Mouse (Mus musculus) skeletal muscle tissue, adult 2 months (tissue): ENCODE results near the gene C1qc.

Source experiments
- DNase-seq: peaks from one replicate; pipeline ENCODE4 v3.0.0-alpha.2; 2012; ENCODE audit warnings: low read depth, low spot score

C1qc gene

DNA sequence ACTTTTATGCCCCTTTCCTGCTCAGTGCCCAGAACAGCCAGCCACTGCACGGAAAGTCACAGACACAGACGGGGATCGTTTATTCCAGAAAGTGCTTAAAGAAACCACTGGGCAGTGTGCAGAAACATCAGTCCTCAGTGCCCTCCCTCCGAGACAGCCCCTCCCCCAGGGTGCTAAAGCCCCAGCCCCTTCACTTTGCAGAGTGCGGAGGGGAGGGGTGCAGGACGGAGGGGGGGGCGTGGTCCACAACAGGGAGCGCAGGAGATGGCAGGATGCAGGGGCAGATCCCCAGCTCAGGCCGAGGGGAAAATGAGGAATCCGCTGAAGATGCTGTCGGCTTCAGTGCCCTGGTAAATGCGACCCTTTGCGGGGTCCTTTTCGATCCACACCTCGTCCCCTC, 3.0 kb upstream of the C1qc start:
- DNase-seq = no peak

DNA sequence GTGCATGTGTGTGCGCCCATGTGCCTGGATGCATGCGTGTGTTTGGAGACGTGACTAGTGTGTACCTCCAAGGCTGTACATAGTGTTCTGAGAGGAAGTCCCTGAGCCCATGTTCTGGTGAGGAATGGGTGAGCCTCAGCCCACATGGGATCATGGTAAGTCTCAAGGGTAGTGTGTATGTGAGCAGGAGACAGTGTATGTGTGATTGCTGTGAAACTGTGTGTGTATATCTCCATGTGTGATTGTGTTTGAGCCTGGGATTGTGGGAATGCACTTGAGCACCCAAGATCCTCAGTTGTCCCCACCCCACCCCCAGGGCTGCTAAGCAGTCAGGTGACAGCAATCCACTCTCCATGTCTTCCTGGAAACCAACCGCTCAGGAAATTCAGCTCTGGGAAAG, 2.0 kb upstream of the C1qc start:
- no peak for DNase-seq

DNA sequence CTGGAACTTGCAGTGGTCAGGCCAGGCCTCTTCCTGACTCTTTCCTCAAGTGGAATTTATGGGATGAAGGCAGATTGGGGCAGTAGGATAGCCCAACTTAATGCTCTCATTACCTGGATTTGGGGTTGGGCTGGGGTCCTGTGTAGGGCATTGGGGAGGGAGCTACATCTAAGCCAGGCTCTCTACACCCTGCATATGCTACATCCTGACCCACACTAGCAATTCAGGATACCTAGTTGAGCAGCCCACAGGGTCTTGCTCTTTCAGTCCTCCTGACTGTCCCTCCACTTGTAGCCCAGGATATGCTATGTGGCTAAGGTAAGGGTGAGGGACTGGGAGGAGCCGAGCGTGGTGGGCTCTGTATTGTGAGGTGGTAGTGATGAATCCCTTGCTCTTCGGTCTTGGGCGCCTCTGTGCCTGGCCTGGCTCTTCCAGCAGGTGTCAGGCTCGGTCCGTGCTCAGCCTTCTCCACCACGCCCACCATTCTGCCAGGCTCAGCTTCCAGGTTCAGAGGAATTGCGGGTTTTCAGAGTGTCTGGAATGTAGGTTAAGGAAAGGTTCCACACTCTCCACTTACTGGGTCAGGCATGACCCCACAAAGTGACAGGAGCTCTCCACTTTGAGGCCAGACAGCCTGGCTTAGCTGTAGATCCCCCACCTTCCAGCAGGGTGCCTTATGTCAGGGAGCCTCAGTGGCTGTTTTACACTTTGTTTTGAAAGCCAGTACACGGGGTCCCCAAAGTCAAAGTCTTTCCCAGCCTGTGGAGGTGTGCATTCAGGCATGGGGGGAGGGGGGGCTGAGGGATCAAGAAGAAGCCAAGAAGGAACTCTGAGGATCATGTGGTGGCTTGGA, 1.1 kb upstream of the C1qc start:
- no peak for DNase-seq

DNA sequence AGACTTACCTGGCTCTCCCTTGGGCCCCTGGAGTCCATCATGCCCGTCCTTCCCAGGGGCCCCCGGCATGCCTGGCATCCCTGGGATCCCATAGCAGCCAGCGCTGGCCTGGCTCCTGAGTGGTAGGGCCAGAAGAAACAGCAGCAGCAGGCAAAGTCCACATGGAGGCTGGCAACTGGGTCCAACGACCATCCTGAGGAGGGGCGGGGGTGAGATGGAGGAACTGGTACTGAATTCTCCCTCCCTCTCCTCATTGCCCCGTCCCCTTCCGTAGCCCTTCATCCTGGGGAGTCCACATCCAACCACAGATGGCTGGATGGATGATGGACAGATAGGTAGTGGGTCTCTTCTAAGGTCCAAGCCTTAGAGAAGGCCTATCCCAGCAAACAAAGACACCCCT, 494 bp downstream of the C1qc start:
- no peak for DNase-seq

DNA sequence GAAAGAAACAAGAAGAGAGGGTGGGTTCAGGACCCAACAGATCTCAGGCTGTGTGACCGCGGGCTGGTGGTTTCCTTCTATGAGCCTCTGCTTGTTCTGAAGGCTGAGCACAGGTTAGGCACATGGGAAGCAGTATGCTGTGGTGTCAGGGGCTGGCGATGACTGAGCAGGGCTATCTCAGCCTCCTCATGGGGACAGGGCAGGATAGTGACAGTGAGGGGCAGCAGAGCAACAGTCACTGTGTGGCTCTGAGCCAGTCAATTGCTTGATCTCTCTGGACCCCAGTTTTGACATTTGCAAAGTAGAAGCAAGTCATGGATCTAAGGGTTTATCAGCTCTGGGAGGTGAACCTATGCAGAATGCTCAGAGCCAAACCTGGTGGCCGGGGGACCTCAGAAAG, 1.8 kb downstream of the C1qc start:
- DNase-seq = no peak

DNA sequence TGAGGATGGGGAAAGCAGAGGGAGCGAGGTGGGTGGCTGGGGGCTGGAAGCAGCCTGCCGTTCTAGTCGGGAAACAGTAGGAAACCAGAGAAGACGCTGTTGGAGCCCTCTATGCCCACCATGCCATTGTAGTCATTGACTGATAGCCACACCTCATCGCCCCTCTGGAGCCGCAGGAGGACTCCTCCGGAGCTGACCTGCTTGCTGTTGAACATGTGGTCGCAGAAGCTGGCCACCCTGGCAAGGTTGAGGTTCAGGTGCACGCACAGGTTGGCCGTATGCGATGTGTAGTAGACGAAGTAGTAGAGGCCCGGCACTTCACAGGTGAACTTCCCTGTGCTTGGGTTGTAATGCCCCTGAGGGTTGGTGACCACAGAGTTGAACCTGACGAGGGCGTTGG, 2.9 kb downstream of the C1qc start:
- no peak for DNase-seq

DNA sequence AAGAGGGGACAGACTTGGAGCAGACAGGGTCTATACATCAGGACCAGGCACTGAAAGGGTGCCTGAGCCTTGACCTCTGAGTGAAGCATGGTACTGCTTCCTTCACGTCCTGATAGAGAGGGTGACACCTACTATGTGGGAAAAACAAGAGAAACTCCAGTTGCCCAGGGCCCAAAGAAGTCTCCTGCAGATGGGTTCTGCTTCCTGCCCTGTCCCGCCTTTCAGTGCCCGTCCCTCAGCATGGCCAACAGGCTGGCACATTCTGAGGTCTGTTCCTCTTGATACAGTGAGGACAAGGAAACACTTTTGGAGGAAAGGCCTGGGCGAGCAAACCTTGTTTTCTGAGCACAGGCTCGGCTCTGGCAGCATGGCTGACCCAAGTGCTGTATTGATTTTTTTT, 5.2 kb downstream of the C1qc start:
- DNase-seq = no peak

DNA sequence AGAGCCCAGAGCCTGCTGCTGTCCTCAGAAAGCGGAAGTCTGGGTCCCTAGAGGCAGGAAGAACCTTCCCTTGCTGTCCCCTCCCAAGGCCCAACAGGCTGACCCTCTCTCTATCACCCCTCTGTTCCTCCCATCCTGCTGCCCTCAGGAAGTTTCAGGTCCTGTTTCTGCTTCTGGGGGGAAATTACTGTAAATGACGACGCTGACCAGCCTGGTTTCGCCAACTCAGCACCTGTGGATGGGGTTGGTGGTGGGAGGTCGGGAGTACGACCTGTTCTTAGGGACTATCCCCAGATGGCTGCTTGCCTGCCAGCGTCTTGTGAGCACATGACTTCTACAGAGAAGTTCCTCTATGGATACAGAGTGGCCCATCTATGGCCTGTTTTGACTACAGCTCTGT, 6.8 kb downstream of the C1qc start, which contains the start of gene C1qb:
Gene C1qb, minus strand, starts transcription at position 87 of the 400 bp plus-strand sequence.
- peak; percentile 68 for DNase-seq

DNA sequence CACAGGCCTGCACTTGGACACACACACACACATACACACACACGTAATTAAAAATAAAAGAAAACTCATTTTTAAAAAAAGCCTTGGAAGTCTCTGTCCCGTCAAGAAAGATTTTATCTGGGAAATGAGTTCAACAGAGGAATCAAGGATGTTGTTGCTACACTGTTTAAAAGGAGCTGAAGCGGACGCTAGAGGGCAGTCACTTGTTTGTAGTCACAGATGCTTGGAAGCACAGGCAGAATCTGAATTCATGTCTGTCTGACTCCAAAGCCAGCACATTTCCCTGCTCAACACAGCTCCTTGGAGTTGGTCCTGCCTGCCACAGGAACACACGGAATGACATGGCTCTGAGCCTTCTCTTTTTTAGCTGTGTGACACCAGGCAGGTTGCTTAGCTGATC, 14.3 kb downstream of the C1qc start:
- DNase-seq = no peak

DNA sequence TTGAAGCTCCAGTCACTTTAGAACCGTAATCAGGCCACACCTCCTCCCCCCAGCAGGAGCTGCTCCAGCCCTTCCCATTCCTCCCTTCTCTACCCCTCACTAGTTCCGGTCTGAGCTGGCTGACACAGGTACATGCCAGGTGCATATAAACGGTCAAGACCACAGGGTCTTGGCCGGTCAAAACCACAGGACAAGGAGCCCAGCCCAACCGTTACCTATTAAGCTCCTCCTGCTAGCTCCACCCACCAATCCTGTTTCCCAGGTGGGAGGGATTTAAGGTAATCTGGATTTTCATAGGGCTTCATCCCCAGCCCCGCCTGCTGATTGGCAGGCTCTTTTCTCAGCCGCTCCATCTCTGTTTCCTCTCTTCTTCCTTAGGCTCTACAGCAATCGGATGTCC, 14.7 kb downstream of the C1qc start:
- DNase-seq = no peak

DNA sequence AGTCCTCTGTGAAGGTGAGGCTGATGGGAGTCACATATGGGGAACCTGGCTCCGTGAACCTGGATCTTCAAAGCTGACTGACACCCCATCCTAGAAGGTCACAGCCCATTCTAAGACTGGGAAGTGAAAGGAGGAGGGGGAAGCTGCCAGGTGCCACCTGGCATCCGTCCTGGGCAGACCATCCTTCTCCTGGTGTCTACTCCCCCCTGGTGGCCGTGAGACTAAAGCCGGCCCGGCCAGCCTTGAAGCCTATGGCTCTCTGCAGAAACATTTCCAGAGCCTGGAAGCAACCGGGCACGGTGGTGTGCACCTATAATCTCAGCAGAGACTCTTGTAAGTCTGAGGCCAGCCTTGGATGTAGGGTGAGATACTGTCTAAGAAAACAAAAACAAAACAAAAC, 15.9 kb downstream of the C1qc start:
- DNase-seq = no peak

DNA sequence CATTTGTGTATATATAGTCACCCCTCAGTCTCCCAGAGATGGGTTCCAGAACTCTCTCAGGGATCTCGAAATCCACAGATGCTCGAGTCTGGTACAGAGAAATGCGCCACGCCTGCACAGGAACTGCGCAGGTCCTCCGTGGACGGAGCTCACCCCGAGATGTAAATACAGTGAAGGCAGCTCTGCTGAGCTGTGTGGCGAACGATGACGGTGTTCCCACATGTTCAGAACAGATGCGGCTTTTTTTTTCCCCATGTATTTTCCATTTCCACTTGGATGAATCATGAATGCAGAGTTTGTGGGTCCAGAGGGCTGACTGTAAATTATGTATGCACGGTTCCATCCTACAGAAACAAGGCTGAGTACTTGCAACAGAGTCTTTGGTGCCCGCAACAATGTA, 17.9 kb downstream of the C1qc start:
- DNase-seq = no peak

DNA sequence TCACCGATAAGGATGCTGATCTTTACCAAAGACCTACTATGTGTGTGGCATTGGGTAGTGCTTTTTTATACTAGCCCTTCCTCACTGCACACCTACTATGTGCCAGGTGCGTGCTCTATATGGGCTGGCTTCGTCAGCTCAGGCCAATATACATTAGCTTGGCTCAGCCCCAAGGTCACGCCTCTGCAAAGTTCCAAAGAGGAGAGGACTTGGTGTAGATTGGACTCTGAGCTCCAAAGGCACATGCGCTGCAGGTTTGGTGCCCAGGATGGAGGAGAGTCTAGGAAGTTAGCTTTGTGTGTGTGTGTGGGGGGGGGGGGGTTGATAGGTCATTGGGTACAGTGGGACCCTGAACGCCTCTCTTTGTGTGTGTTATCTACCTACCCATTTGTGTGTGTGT, 24.5 kb downstream of the C1qc start:
- no peak for DNase-seq

DNA sequence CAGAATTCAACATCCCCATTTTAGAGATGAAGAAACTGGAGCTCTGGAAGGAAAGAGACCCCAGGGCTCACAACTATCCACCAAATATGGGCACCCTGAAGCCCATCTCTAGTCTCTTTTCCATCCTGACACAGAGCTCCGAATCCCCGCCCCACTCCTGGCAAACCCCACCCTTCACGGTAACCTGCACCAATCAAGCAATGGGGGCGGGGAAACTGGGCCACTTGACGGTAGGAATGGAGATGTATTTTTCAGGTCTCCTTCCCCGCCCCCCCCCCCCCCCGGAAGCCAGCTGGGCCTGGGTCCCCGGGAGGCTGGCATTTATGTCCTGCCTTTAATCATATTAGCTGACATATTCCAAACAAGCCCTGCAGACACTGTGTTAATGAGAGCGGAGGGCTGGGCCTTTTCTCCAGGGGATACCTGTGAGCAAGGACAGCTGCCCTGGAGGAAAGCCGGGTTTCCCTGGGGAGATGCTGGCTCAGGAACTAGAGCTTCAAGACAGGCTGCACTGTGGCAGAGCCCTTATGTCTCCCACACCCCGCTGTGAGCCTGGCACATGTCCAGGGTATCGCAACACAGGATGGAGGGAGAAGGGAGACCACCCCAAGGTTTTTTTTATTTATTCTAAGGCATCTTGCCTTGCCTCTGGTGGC, 25.0 kb downstream of the C1qc start:
- no peak for DNase-seq

DNA sequence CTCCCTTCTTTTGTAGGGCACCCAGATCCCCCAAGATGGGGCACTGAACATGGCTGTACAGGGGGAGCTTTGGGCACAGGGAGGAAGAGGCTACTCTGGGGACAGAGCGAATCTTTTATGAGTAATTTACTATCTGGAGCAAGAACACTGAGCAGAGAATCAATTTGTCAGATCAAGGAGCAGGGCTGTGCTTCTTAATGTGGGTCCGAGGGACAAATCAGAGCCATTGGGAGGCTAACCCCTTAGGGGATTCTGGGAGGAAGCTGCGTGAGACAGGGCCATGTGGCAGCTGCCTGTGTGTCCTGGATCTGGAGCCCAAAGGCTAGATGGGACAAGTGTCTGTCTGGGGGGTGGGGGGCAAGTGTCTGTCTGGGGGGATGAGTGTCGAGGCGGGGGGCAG, 27.3 kb downstream of the C1qc start:
- DNase-seq = no peak

DNA sequence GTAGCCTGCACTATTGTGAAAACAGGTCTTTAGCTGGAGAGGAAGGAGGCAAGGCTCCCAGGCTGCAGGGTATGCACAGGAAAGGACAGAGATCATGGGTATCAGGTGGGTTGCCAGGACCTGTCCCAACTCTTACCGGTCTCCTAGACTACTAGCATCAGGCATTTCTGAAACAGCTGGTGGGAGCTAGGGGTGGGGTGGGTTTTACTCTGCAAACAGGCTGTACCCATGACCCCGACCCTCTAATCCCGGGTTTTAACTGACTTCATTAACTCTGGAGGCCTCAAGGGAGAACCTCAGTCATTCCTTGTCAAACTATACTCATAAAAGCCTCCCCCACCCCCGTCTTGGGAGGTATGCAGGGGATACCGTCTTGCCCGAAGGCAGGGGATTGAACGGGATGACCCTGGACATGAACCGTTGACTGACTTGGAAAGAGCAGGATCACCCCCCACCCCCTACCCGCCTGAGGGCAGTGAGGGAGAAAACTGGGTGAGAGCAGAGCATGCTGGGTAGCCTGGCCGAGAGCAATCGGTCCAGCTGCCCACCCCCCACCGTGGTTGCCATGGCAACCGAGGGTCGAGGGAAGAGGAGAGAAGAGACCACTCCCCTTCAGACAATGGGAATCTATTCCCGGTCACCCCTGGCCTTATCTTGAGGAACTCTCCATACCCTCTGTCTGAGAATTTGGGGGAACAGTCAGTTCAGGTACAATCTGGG, 28.0 kb downstream of the C1qc start:
- no peak for DNase-seq

DNA sequence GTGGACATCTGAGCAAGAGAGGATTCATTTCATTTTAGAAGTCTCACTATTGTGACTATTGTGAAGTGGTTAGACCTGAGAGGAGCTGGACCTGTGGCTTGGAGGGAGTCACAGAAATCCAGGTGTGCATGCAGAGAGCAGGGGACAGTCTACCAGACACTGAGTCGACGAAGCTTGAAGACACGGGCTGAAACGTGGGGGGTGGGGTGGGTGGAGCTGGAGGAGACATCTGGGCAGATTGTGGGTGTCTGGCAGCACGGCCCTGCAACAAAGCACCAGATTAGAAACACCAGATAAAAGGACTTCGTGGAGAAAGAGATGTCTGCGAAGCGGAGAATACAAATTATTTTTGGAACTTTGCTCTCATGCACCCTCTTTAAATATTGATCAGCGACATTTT, 29.3 kb downstream of the C1qc start:
- DNase-seq = no peak

DNA sequence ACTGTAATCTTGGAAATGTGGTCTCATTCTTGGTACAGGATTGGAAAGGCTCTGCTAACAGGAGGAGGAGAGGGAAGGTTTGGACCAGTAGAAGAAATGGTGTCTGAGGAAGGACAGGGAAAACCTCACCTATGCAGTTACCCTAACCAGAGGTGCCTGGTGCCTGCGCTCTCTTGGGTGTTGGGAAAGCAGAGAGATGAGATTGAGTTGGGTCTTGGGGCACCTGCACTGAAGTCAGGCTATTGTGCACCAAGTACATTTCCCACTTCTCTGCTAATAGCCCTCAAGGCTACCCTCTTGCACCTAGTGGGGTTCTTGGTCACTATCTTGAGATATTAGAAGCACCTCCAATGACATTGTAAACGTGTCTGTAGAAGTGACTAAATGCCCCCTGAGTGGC, 30.5 kb downstream of the C1qc start:
- no peak for DNase-seq

DNA sequence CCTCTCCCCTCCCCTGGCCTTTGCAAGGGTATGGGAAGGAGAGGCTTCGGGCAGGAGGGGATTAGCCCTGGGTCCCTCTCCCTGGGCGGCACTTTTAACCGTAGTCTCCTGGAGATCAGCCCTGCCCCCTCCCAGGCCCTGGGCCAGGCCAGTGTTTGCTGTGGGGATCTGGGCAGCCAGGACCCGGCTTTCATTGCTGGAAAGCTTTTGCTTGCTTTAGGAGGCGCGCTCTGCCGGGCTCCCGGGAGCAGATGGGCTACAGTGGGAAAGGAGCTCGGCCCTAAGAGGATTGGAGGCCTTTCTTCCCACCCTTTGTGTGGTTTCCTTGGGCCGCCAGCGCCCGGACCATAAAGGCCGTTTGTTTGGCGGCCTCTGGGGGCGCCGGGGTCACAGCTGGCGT, 31.1 kb downstream of the C1qc start:
- DNase-seq = no peak

DNA sequence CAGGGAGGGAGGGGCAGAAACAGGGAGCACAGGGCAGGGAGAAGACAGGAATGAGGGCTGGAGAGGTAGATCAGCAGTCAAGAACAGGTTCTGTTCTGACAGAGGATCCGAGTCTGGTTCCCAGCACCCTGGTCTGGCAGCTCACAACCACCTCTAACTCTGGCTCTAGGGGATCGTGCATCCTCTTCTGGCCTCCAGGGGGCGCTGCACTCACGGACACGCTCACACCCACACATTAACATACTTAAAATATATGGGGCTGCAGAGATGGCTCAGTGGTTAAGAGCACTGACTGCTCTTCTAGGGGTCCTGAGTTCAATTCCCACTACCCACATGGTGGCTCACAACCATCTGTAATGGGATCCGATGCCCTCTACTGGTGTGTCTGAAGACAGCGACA, 32.8 kb downstream of the C1qc start:
- DNase-seq = no peak

DNA sequence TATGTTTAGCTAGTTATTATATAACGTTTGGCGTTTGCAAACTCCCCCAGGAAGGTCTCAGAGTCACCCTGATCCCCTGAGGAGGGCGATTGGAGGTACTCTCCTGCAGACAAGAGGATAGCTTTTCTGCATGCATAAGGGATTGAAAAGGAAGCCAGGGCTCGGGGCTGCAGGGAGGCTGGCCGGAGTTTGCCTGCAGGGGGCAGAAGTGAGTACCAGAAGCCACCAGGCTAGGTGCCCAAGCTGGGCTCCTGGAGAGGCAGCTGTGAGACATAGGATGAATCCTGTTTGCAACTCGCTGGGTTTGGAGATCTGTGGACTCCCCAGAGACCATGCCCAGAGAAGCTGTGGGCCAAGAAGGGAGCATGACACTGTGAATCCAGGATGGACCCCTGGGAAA, 37.8 kb downstream of the C1qc start:
- no peak for DNase-seq

DNA sequence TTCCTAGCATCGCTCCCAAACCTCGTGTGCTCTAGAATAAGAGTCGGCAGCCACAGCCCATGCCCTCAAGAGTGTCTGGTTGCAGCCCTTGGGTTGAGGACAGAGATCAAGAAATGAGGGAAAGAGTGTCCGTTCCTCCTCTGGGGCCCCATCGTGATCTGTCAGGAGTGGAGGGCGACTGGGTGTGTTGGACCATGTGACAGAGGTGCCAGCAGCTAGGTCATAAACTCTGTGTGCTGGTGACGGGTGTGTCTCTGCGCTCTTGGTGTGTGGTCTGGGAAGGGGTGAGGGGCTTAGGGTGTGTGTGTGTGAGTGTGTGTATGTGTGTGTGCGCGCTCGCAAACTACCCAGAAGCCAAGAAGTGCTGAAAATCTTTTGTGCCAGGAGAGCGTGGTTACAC, 39.9 kb downstream of the C1qc start:
- no peak for DNase-seq

DNA sequence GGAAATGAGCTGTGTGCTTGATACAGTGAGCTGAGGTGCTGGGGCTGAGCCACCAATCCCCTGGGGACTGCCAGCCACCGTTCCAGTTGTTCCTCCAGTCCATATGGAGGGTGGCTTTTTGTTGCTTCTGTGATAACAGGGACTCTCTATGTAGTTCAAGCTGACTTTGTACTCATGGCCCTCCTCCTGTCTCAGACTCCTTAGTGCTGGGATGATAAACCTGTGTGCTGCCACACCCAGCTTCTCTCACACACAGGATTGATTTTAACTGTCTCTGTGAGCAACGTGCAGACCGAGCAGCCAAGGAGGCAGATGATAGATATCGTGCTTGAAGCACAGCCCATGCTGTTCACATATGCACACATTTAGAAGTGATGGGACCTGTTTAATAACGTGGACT, 40.7 kb downstream of the C1qc start:
- DNase-seq = no peak
